Mouse (Mus musculus) ES-E14 (cell line): Measurements from ENCODE around the gene Elane.

Source experiments
- HCFC1 ChIP-seq: IDR thresholded peaks from 2 replicates; pipeline ENCODE4 v1.6.1; 2012; ENCODE audit warnings: low read length, inconsistent platforms, borderline replicate concordance; ENCODE audit not compliant: insufficient read depth
- MAFK ChIP-seq: IDR thresholded peaks from 2 replicates; pipeline ENCODE4 v1.6.1; 2014; ENCODE audit warnings: mild to moderate bottlenecking, low read depth, low read length, inconsistent platforms; ENCODE audit not compliant: insufficient read depth
- ZNF384 ChIP-seq: IDR thresholded peaks from 2 replicates; pipeline ENCODE4 v1.6.1; 2012; ENCODE audit warnings: low read depth, low read length, inconsistent platforms

- TF ChIP-seq HCFC1 (no peak), ZNF384 (no peak), MAFK (no peak)
Measured at GRCm38 (mm10) chr10:79852107-79852789, 33.8 kb upstream of the Elane start.
